Comparison of ENCODE assay signal across 8 mouse cellular contexts in the genomic region with DNA sequence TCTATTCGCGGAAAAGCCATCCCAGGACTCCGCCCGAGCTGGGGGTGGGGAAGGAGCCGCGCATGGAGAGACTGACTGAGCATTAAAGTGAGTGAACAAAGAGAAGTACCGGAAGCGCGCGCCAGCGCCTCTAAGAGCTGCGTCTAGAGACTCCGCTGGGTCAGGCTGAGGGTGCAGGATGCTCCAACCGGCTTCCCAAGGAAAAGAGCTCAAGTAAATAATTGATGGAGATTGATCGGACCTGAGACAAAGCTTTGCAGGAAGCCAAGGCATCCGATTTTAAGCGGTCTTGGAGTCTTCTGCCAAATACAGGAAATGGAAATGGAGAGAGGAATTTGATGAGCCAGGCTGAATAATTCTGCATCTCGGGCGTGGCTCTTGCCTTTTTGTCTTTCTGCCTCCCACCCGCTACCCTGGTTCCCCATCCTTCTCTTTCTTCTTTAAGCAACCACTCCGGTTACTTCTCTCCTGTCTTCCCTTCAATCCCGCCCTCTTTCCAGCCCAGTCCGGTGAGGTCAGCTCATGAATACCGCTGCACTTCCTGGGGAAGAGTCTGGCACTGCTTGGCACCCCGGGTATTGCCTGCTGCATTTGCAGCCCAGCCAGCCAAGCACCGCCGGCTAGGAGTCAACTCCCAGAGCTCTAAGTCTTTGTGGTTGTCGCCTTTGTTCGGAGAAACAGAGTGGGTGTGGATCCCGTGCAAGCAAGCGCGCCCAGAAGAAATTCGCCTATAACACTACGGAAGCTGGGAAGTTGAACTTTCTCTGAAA. TPM values are rescaled to one million over a fixed set of nuclear protein-coding genes. Genes with fewer than 3 reads are reported as not detected.
DNase-seq lines count a peak whose midpoint lies in the region; ATAC-seq and TF ChIP-seq lines count a peak whose summit lies in the region.

A gene (plus strand): TSS at position 274 of the 770 bp plus-strand sequence.

- H3K27ac ChIP-seq in heart, embryonic 12.5 days (ENCODE audit: poor library complexity, severe bottlenecking): no peak within 1 kb of the TSS
- no peak within 1 kb of the TSS for H3K27ac ChIP-seq in heart, adult 2 months
- H3K27ac ChIP-seq in forebrain, embryonic 15.5 days (replicated peaks): peak within 1 kb of the TSS; percentile 99
- peak within 1 kb of the TSS; percentile 96 for H3K27ac ChIP-seq in neural tube, embryonic 14.5 days (ENCODE audit: low read depth, low read length)

- no peaks in the 10 kb centered on the region for H3K9me3 ChIP-seq in heart, embryonic 12.5 days (replicated peaks)
- no peaks in the 10 kb centered on the region for H3K9me3 ChIP-seq in forebrain, embryonic 15.5 days
- H3K9me3 ChIP-seq in neural tube, embryonic 14.5 days (ENCODE audit: control insufficient read depth, low read length): no peaks in the 10 kb centered on the region

- no peak for DNase-seq in heart, adult 2 months
- peak; percentile 53 for DNase-seq in cerebellum, adult 11 months
- DNase-seq in left cerebral cortex, adult 11 months (ENCODE audit: low spot score): peak; percentile 27
- no peak for DNase-seq in spleen, postnatal 14 days (ENCODE audit: low spot score in 2 of 2)
- no peak for DNase-seq in testis, postnatal 14 days (ENCODE audit: low spot score)

- H3K4me2 ChIP-seq in heart, embryonic 12.5 days: peak within 1 kb of the TSS; percentile 53
- H3K4me2 ChIP-seq in forebrain, embryonic 15.5 days (replicated peaks): peak within 1 kb of the TSS; percentile 89
- peak within 1 kb of the TSS; percentile 87 for H3K4me2 ChIP-seq in neural tube, embryonic 14.5 days (ENCODE audit: low read depth, low read length)

- peak within 1 kb of the TSS; percentile 35 for H3K4me3 ChIP-seq in heart, embryonic 12.5 days
- no peak within 1 kb of the TSS for H3K4me3 ChIP-seq in heart, adult 2 months
- peak within 1 kb of the TSS; percentile 76 for H3K4me3 ChIP-seq in forebrain, embryonic 15.5 days
- peak within 1 kb of the TSS; percentile 81 for H3K4me3 ChIP-seq in neural tube, embryonic 14.5 days (ENCODE audit: low read depth, low read length)

- TF ChIP-seq POLR2A in heart, adult 2 months (IDR thresholded peaks at IDR 0.05; ENCODE audit: insufficient read depth, low read depth, low read length): no peak

- TF ChIP-seq EP300 in heart, adult 2 months (IDR thresholded peaks at IDR 0.05; ENCODE audit: insufficient read depth, low read depth, low read length): no peak

- H3K9ac ChIP-seq in heart, embryonic 12.5 days: no peak within 1 kb of the TSS
- no peak within 1 kb of the TSS for H3K9ac ChIP-seq in heart, adult 2 months (ENCODE audit: low read depth, low read length)
- H3K9ac ChIP-seq in forebrain, embryonic 15.5 days (replicated peaks): peak within 1 kb of the TSS; percentile 79
- H3K9ac ChIP-seq in neural tube, embryonic 14.5 days (replicated peaks; ENCODE audit: low read depth, low read length): peak within 1 kb of the TSS; percentile 78

- H3K36me3 ChIP-seq in heart, embryonic 12.5 days: no peaks in the 10 kb centered on the region
- no peaks in the 10 kb centered on the region for H3K36me3 ChIP-seq in heart, adult 2 months (ENCODE audit: control insufficient read depth, insufficient read depth, low read length)
- H3K36me3 ChIP-seq in forebrain, embryonic 15.5 days: no peaks in the 10 kb centered on the region
- no peaks in the 10 kb centered on the region for H3K36me3 ChIP-seq in neural tube, embryonic 14.5 days (ENCODE audit: control insufficient read depth, insufficient read depth, low read length)

- peaks cover 54% of the 10 kb centered on the region for H3K27me3 ChIP-seq in heart, embryonic 12.5 days (replicated peaks)
- peaks cover 4% of the 10 kb centered on the region for H3K27me3 ChIP-seq in heart, adult 2 months (ENCODE audit: control insufficient read depth, insufficient read depth, low read length)
- no peaks in the 10 kb centered on the region for H3K27me3 ChIP-seq in forebrain, embryonic 15.5 days
- no peaks in the 10 kb centered on the region for H3K27me3 ChIP-seq in neural tube, embryonic 14.5 days (ENCODE audit: control insufficient read depth, insufficient read depth, low read length)

- TF ChIP-seq CTCF in heart, adult 2 months (IDR thresholded peaks at IDR 0.05): no peak

- ATAC-seq in heart, embryonic 12.5 days (ENCODE audit: insufficient number of reproducible peaks, low FRiP score): no peak
- ATAC-seq in forebrain, embryonic 15.5 days (replicated peaks): peak; percentile 89
- ATAC-seq in neural tube, embryonic 14.5 days (ENCODE audit: low read depth): peak; percentile 89

- H3K4me1 ChIP-seq in heart, embryonic 12.5 days (replicated peaks): peaks cover 24% of the 10 kb centered on the region
- no peaks in the 10 kb centered on the region for H3K4me1 ChIP-seq in heart, adult 2 months (ENCODE audit: control insufficient read depth, insufficient read depth, low read length)
- peaks cover 31% of the 10 kb centered on the region for H3K4me1 ChIP-seq in forebrain, embryonic 15.5 days
- H3K4me1 ChIP-seq in neural tube, embryonic 14.5 days (ENCODE audit: control insufficient read depth, insufficient read depth, low read length): peaks cover 13% of the 10 kb centered on the region; the same call in 1 of the 2 replicates

- intact Hi-C loops in heart, adult 2 months (cut with DNase I): no loop called here

- WGBS in heart, embryonic 12.5 days: under 1% methylated on average over 34 of the region's 34 CpGs
- WGBS in heart, adult 2 months: 1% methylated on average over 34 of the region's 34 CpGs
- WGBS in forebrain, embryonic 15.5 days: under 1% methylated on average over 34 of the region's 34 CpGs
- under 1% methylated on average over 34 of the region's 34 CpGs for WGBS in neural tube, embryonic 14.5 days

- no peaks in the 10 kb centered on the region for H3K79me2 ChIP-seq in heart, adult 2 months (replicated peaks; ENCODE audit: control insufficient read depth, insufficient read depth, low read length)

RNA-seq across cellular contexts. Expression of the gene that starts here (rescaled TPM):
- polyA plus RNA-seq in heart, embryonic 12.5 days (2016; fragmentation: Nextera tagmentation; extraction: Ambion mirVana): 0.38 and 1.3 TPM in 2 replicates
- total RNA-seq in heart, adult 2 months (2021): not detected
- 0.06 TPM in 1 of 2 replicates, not detected in the other for polyA plus RNA-seq in heart, adult 2 months (2012; rRNA removed)
- 104 and 116 TPM in 2 replicates for polyA plus RNA-seq in forebrain, embryonic 15.5 days (2015; fragmentation: Nextera tagmentation; extraction: Ambion mirVana)
- 104 and 110 TPM in 2 replicates for polyA plus RNA-seq in neural tube, embryonic 14.5 days (2014; fragmentation: Nextera tagmentation; extraction: Ambion mirVana)

Comparison
In these comparisons a context has a peak if more than half of its experiments do, and no peak if none do; other contexts are left out.
1. RNA of the gene that starts here (polyA plus RNA-seq): 104 to 116 TPM in forebrain, embryonic 15.5 days and 104 to 110 TPM in neural tube, embryonic 14.5 days; 0.38 to 1.3 TPM in heart, embryonic 12.5 days and 0.06 TPM in heart, adult 2 months; every median in the first group is over 10 times any median in the second.
2. H3K27ac ChIP-seq: peak in forebrain, embryonic 15.5 days (single experiment) and neural tube, embryonic 14.5 days (single experiment); none in heart, embryonic 12.5 days (single experiment) and heart, adult 2 months (single experiment).
3. H3K9ac ChIP-seq: peak in forebrain, embryonic 15.5 days (single experiment) and neural tube, embryonic 14.5 days (single experiment); none in heart, embryonic 12.5 days (single experiment) and heart, adult 2 months (single experiment).
4. DNase-seq: peak in cerebellum, adult 11 months (single experiment) and left cerebral cortex, adult 11 months (single experiment); none in heart, adult 2 months (0 of 2), spleen, postnatal 14 days (0 of 2) and testis, postnatal 14 days (single experiment).
5. Peak in every context shown above with its lines, with median percentiles within 50 percentile points of each other: H3K4me2 ChIP-seq.